In genomic region chr14:33320856-33321255, GRCm38 (mm10) we compare ENCODE assay signal across 9 mouse cellular contexts.
A peak's percentile ranks its signal among the peaks of the same experiment; 100 is the strongest.
DNase-seq lines count a peak whose midpoint lies in the region; ATAC-seq lines count a peak whose summit lies in the region.
"Had no signal": no experiment of that assay in that cellular context is flagged by ENCODE, and none has a peak within 500 bp of the region (broad histone marks: within the 10 kb centered on the region; RNA-seq: fewer than 3 reads in every experiment).

No protein-coding gene starts in this region.

- no peak overlapping the region for H3K4me2 ChIP-seq in midbrain, embryonic 11.5 days
- peak overlapping the region; percentile 100 for H3K4me2 ChIP-seq in hindbrain, embryonic 14.5 days (replicated peaks)
- H3K4me2 ChIP-seq in stomach, embryonic 15.5 days: peak overlapping the region; percentile 100

- H3K36me3 ChIP-seq in midbrain, embryonic 10.5 days: no peaks in the 10 kb centered on the region
- no peaks in the 10 kb centered on the region for H3K36me3 ChIP-seq in midbrain, embryonic 11.5 days (ENCODE audit: control insufficient read depth, insufficient read depth, low read length)
- no peaks in the 10 kb centered on the region for H3K36me3 ChIP-seq in hindbrain, embryonic 14.5 days (replicated peaks; ENCODE audit: control insufficient read depth, insufficient read depth)
- no peaks in the 10 kb centered on the region for H3K36me3 ChIP-seq in limb, embryonic 10.5 days
- H3K36me3 ChIP-seq in stomach, embryonic 15.5 days: no peaks in the 10 kb centered on the region

- no peak overlapping the region for H3K9ac ChIP-seq in midbrain, embryonic 11.5 days (ENCODE audit: low read length)
- no peak overlapping the region for H3K9ac ChIP-seq in hindbrain, embryonic 14.5 days
- no peak overlapping the region for H3K9ac ChIP-seq in stomach, embryonic 15.5 days

- H3K27me3 ChIP-seq in midbrain, embryonic 10.5 days (ENCODE audit: low read depth, poor library complexity, severe bottlenecking): peaks cover 65% of the 10 kb centered on the region
- peaks cover 23% of the 10 kb centered on the region for H3K27me3 ChIP-seq in midbrain, embryonic 11.5 days (ENCODE audit: control insufficient read depth, insufficient read depth, low read length)
- peaks cover 26% of the 10 kb centered on the region for H3K27me3 ChIP-seq in hindbrain, embryonic 14.5 days (ENCODE audit: control insufficient read depth, insufficient read depth, low read length)
- H3K27me3 ChIP-seq in limb, embryonic 10.5 days (ENCODE audit: low read depth, poor library complexity, severe bottlenecking): peaks cover 73% of the 10 kb centered on the region
- H3K27me3 ChIP-seq in stomach, embryonic 15.5 days (replicated peaks): no peaks in the 10 kb centered on the region

- DNase-seq in midbrain, embryonic 10.5 days (ENCODE audit: low spot score): no peak
- no peak for DNase-seq in midbrain, embryonic 11.5 days (ENCODE audit: low spot score, missing footprints)
- no peak for DNase-seq in hindbrain, embryonic 14.5 days (ENCODE audit: low spot score)
- no peak for DNase-seq in limb, embryonic 10.5 days (ENCODE audit: low spot score)
- DNase-seq in thymus, postnatal 0 days (ENCODE audit: low spot score): no peak
- DNase-seq in spleen, postnatal 10 days (ENCODE audit: low spot score in 2 of 2): no peak
- DNase-seq in cerebellum, adult 8-10 months: no peak

- no peak for ATAC-seq in midbrain, embryonic 11.5 days (ENCODE audit: low FRiP score)
- ATAC-seq in hindbrain, embryonic 14.5 days (ENCODE audit: low FRiP score): no peak
- ATAC-seq in stomach, embryonic 15.5 days (ENCODE audit: insufficient read depth, low FRiP score, low read depth): no peak

- no peak overlapping the region for H3K27ac ChIP-seq in midbrain, embryonic 10.5 days (replicated peaks)
- no peak overlapping the region for H3K27ac ChIP-seq in midbrain, embryonic 11.5 days (ENCODE audit: low read depth, low read length)
- no peak overlapping the region for H3K27ac ChIP-seq in hindbrain, embryonic 14.5 days
- H3K27ac ChIP-seq in limb, embryonic 10.5 days: no peak overlapping the region
- H3K27ac ChIP-seq in stomach, embryonic 15.5 days: no peak overlapping the region
- H3K27ac ChIP-seq: macrophage had no signal

- WGBS in midbrain, embryonic 10.5 days: 12% methylated on average over 7 of the region's 7 CpGs
- WGBS in midbrain, embryonic 11.5 days: 9% methylated on average over 7 of the region's 7 CpGs
- 8% methylated on average over 7 of the region's 7 CpGs for WGBS in hindbrain, embryonic 14.5 days
- 17% methylated on average over 7 of the region's 7 CpGs for WGBS in limb, embryonic 10.5 days
- 9% methylated on average over 7 of the region's 7 CpGs for WGBS in stomach, embryonic 15.5 days

- H3K9me3 ChIP-seq in midbrain, embryonic 10.5 days (replicated peaks): no peaks in the 10 kb centered on the region
- H3K9me3 ChIP-seq in midbrain, embryonic 11.5 days (ENCODE audit: control insufficient read depth, low read length): no peaks in the 10 kb centered on the region
- no peaks in the 10 kb centered on the region for H3K9me3 ChIP-seq in hindbrain, embryonic 14.5 days (ENCODE audit: control insufficient read depth, low read length)
- no peaks in the 10 kb centered on the region for H3K9me3 ChIP-seq in limb, embryonic 10.5 days (replicated peaks)
- H3K9me3 ChIP-seq in stomach, embryonic 15.5 days: no peaks in the 10 kb centered on the region

- peak overlapping the region; percentile 79 for H3K4me3 ChIP-seq in midbrain, embryonic 10.5 days
- no peak overlapping the region for H3K4me3 ChIP-seq in midbrain, embryonic 11.5 days (ENCODE audit: low read depth, low read length)
- 0 out of 2 replicates have a peak overlapping the region, but pooled peaks have one; percentile 62 for H3K4me3 ChIP-seq in hindbrain, embryonic 14.5 days (replicated peaks; ENCODE audit: low read length)
- peak overlapping the region; percentile 61 for H3K4me3 ChIP-seq in limb, embryonic 10.5 days
- peak overlapping the region; percentile 61 for H3K4me3 ChIP-seq in stomach, embryonic 15.5 days (replicated peaks)

- H3K4me1 ChIP-seq in midbrain, embryonic 10.5 days: peaks cover 36% of the 10 kb centered on the region
- H3K4me1 ChIP-seq in midbrain, embryonic 11.5 days (ENCODE audit: control insufficient read depth, insufficient read depth, low read length): peaks cover 13% of the 10 kb centered on the region
- peaks cover 5% of the 10 kb centered on the region; the same call in 1 of the 2 replicates for H3K4me1 ChIP-seq in hindbrain, embryonic 14.5 days (replicated peaks; ENCODE audit: control insufficient read depth, insufficient read depth, low read length)
- peaks cover 29% of the 10 kb centered on the region for H3K4me1 ChIP-seq in limb, embryonic 10.5 days
- H3K4me1 ChIP-seq in stomach, embryonic 15.5 days: peaks cover 24% of the 10 kb centered on the region
